Mouse (Mus musculus) embryo, embryonic 10 days (tissue): ENCODE data around the gene Tomm20.
A peak's percentile ranks its signal among the peaks of the same experiment; 100 is the strongest.
"Not testable (repeated sequence)": the region's sequence is repeated elsewhere in the genome, so short reads cannot be mapped to it uniquely, and the experiment has no call there.

ENCODE experiments used
- DNase-seq: peaks from one replicate; pipeline ENCODE4 v3.0.0-alpha.2; 2015; ENCODE audit warnings: low spot score

Gene Tomm20

GRCm38 (mm10) chr8:126918356-126918755 is 27.3 kb downstream of the Tomm20 start:
- DNase-seq: no peak

GRCm38 (mm10) chr8:126917179-126917905 is 28.3 kb downstream of the Tomm20 start:
- no peak for DNase-seq

- DNase-seq: no peak
These were observed 29.0 kb downstream of the Tomm20 start for GRCm38 (mm10) chr8:126916611-126917010.

DNA sequence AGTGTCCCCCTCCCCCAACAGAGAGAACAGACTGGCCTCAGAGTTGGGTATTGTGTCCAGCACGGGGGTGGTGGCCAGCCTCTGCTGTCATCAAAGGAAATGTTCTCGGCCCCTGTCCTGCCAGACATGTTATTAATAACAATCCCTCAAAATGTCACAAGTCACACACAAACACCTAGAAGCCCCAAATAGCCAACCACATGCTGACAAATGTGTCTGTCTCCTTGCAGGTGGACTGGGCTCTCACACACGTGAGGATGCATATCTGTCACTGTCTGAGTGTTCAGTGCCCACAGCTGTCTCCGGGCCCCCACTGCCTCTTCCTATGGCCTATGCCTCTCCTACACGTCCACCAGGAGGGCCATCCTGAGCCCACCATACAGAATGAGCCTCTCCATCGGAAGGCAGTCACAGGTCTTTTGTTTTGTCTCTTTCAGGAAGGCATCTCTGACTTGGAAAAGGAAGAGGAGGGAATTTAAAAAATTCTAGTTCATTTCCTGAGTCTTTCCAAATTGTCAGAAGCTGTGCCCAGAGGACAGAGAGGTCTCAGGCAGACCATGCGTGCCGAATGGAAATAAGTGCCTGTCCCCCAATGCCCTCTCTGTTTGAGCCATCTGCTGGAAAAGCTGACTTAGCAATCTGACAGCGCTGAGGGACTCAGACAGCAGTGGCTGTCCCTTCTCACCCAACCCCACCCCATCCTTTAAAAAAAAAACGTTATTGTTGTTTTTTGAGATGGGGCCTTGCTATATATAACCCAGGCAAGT is 30.9 kb downstream of the Tomm20 start:
- no peak for DNase-seq

DNA sequence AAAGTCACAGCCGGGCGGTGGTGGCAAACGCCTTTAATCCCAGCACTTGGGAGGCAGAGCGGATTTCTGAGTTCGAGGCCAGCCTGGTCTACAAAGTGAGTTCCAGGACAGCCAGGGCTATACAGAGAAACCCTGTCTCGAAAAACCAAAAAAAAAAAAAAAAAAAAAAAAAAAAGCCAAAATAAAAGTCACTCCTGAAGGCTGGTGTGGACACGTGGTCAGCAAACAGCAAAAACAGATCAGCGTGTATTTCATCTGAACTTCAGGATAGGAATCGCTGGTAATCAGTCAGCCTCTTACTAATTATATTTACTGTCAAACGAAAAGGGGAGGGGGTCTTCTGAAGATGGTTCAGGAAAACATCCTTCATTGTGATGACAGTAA is 31.5 kb downstream of the Tomm20 start:
- DNase-seq: not testable (repeated sequence)

GRCm38 (mm10) chr8:126913241-126914106 is 32.2 kb downstream of the Tomm20 start:
- no peak for DNase-seq

DNA sequence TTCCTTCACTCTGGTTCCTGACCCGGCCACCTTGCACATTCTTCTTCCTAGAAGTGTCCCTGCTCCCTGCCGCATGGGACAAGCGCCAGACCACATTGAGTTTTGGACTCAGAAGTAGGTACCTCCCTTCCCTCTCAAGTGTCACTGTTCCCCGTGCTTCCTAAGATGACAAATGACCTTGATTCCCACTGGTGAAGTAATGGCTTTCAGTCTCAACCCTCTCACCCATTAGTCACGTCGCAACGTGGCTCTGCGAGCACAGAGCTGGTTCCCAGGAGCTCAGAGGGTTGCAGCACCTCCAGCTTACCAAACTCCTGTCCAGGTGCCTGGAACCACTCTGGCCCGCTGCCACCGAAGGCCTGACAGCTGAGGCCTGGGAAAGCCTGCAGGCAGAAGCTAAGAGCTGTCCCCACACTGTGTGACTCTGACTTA is 36.3 kb downstream of the Tomm20 start:
- no peak for DNase-seq

- no peak for DNase-seq
These were observed 36.8 kb downstream of the Tomm20 start for GRCm38 (mm10) chr8:126908805-126909204.

GRCm38 (mm10) chr8:126907968-126908367 is 37.7 kb downstream of the Tomm20 start:
- DNase-seq: no peak

- no peak for DNase-seq
These were observed 38.3 kb downstream of the Tomm20 start for GRCm38 (mm10) chr8:126907374-126907773.

DNA sequence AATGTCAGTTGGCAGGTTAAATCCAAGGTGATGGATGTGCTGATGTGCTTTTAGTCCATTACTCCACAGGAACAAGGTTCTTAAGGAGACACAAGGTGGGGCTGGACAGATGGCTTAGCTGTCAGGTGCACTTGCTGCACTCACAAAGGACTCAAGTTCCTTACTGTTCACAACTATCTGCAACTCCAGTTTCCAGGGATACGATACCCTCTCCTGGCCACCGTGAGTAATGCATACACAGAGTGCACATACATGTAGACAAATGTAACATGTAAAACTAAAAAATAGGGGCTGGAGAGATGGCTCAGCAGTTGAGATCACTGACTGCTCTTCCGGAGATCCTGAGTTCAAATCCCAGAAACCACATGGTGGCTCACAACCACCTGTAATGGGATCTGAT is 40.3 kb downstream of the Tomm20 start:
- peak; percentile 48 for DNase-seq

DNA sequence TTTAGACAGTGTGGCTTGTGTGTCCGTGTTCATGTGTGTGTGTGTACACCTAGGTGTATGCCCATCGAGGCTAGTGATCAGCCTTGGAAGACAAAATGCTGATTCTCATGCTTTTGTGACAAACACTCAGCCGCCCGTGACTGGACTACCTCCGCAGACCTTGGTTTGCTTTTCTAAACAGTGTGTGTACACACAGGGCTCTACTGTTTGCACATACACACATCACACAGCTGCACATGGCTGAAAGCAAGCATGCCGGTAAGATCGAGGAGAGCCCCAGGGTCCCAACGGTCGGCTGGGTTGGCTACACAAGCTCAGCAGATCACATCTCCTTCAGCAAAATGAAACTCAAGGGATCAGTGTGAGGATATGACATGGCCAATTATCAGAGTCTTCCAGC is 41.7 kb downstream of the Tomm20 start:
- no peak for DNase-seq

DNA sequence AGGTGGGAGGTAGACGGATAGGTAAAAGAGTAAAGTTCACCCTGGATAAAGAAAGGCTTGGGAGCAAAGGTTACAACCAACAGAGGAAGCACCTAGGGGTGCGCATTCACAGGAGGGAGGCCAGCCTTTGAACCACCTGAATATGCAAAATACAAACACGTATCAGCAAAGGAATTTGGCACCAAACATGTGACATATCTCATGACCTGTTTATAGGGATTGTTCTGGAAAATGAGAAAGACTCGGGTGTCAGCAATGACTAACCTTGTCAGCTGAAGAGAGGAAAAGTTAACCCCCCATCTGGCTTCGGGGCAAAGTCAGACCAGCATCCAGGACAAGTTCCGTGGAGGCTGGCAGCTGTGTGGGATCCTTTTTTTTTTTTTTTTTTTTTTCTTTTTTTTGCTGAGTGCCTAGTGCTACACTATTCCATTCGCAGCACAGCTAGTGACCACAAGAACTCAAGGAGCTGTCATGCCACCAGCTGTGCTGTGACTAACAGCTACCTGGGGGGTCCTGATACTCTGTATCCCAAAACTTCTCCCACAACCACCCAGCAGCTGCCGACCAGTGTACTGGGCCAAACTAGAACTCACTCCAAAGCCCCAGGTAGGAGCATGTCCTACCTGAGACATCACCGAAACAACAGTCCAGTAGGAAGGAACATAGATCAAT is 42.3 kb downstream of the Tomm20 start:
- DNase-seq: no peak

GRCm38 (mm10) chr8:126901612-126902011 is 44.0 kb downstream of the Tomm20 start:
- DNase-seq: no peak

DNA sequence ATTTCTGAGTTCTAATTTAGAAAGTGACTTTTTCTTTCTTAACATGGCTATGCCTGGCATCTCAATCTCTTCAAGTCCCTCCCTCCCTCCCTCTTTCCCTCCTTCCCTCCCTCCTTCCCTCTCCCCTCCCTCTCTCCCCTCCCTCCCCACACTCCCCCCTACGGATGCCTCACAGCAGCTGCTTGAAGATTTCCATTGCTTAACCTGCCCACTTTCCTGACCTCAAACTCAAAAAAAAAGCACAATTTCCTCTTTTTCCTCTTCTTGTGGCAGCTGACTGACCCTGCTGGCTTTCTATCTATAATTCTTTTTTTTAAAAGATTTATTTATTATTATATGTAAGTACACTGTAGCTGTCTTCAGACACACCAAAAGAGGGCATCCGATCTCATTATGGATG is 44.6 kb downstream of the Tomm20 start:
- DNase-seq: no peak

- DNase-seq: no peak
These were observed 50.5 kb downstream of the Tomm20 start for GRCm38 (mm10) chr8:126895133-126895532.

GRCm38 (mm10) chr8:126887639-126888006 is 58.0 kb downstream of the Tomm20 start:
- peak; percentile 57 for DNase-seq

DNA sequence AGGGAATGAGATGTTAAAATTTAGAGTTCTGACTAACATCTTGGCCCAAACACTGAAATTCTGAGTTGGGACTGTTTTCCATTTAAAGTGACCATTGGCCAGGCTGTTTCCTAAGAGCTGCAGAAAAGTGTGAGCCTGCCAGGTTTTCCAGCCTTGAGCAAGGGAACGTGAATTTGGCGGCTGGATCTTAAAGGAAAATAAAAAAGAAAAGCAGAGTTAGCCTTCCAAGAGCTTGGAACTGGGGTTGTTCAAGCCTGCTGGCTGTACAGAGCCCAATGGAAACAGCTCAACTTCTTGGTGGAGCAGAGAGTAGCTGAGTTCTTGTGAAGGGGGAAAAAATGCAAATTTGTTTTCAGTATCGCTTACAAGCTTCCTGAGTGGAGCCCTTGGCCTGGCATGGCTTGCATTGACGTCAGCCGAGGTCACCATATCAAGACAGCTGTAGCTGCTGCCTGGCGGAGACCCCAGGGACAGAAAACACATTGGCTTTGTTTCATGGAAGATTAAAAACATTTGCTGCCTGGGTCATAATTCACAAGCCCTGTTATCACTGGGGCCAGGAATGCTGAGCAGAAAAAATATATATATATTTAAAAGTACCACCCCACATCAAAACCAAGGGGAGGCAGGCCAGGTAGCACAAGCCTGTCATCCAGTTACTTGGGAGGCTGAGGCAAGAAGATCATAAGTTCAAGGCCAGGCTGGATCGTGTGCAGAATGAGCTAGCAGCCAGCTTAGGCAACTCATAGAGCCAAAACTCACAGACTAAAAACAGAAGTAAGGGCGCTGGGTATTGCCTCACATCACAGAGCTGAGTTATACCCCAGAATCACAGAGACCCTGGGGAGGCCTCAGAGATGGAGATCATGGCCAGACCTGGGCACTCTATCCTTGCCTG is 58.7 kb downstream of the Tomm20 start:
- DNase-seq: peak; percentile 50

- DNase-seq: peak; percentile 63
These were observed 59.8 kb downstream of the Tomm20 start for GRCm38 (mm10) chr8:126885554-126886485.
